ENCODE assay signal across 9 mouse cellular contexts in the genomic region with DNA sequence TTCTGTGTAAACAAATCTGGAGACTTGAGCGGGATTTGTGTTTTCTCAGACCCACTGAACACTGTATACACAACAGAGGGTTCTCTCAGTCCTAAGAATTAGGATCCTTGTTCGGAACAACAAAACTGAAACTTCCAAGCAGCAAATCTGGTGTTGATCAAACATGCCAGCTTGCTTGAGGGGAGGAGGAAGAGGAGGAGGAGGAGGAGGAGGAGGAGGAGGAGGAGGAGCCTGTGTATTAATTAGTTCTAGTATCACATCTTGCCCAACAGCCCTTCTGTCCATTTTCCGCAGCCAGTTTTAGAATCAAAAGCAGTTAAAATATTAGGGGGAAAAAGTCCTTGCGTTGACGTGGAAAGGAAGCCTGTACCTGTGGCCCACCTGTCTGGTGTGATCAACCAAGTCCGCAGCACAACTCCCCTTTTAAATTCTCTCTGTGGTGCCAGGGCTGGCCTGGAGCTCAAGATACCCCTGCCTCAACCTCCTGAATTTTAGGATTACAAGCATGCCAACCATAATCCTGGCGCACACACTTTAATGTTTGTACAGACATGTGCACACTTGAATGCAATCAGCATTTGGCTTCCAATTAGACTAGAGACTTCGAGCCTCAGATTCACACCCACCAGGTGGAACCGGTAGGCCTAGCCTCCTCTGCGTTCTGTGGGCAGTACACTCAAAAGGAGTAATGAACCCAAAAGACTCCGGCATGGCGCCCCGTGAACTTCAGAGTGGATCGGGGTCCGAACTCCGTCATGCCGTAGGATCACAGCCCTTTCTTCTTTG. TPM values are rescaled to one million over a fixed set of nuclear protein-coding genes. Genes with fewer than 3 reads are reported as not detected.
A peak's percentile ranks its signal among the peaks of the same experiment; 100 is the strongest.
DNase-seq lines count a peak whose midpoint lies in the region; ATAC-seq lines count a peak whose summit lies in the region.
"Had no signal": no experiment of that assay in that cellular context is flagged by ENCODE, and none has a peak within 500 bp of the region (broad histone marks: within the 10 kb centered on the region; RNA-seq: fewer than 3 reads in every experiment).

No protein-coding gene starts in this region.

- peak overlapping the region; percentile 57 for H3K4me3 ChIP-seq in heart, embryonic 13.5 days
- peak overlapping the region; percentile 40 for H3K4me3 ChIP-seq in brown adipose tissue, adult 24 weeks (ENCODE audit: insufficient read depth, low read depth, low read length)
- H3K4me3 ChIP-seq in hindbrain, embryonic 14.5 days (replicated peaks; ENCODE audit: low read length): peak overlapping the region; percentile 37
- H3K4me3 ChIP-seq in midbrain, embryonic 13.5 days (replicated peaks): peak overlapping the region; percentile 42

- no peaks in the 10 kb centered on the region for H3K36me3 ChIP-seq in heart, embryonic 13.5 days
- no peaks in the 10 kb centered on the region for H3K36me3 ChIP-seq in hindbrain, embryonic 14.5 days (replicated peaks; ENCODE audit: control insufficient read depth, insufficient read depth)
- no peaks in the 10 kb centered on the region for H3K36me3 ChIP-seq in midbrain, embryonic 13.5 days

- no peak for ATAC-seq in heart, embryonic 13.5 days (ENCODE audit: extremely low read depth, insufficient number of reproducible peaks, low FRiP score, low TSS enrichment)
- no peak for ATAC-seq in hindbrain, embryonic 14.5 days (ENCODE audit: low FRiP score)
- no peak for ATAC-seq in midbrain, embryonic 13.5 days

- no peak overlapping the region for H3K27ac ChIP-seq in heart, embryonic 13.5 days (replicated peaks)
- H3K27ac ChIP-seq in brown adipose tissue, adult 24 weeks (replicated peaks; ENCODE audit: low read depth, low read length): no peak overlapping the region
- H3K27ac ChIP-seq in hindbrain, embryonic 14.5 days: no peak overlapping the region
- H3K27ac ChIP-seq in midbrain, embryonic 13.5 days: peak overlapping the region; percentile 30; the same call in 1 of the 2 replicates

- 0 out of 2 replicates have a peak, but pooled peaks cover 3% of the 10 kb centered on the region for H3K9me3 ChIP-seq in heart, embryonic 13.5 days
- no peaks in the 10 kb centered on the region for H3K9me3 ChIP-seq in hindbrain, embryonic 14.5 days (ENCODE audit: control insufficient read depth, low read length)
- no peaks in the 10 kb centered on the region for H3K9me3 ChIP-seq in midbrain, embryonic 13.5 days

- intact Hi-C loops in heart, postnatal 10 days (cut with DNase I): no loop called here

- DNase-seq in heart, postnatal 10 days: no peak
- peak; percentile 38 for DNase-seq in hindbrain, embryonic 14.5 days (ENCODE audit: low spot score)
- DNase-seq in ovary, adult 18-20 months (ENCODE audit: low spot score): no peak
- no peak for DNase-seq in layer of hippocampus, adult 8-10 months (ENCODE audit: low spot score in 2 of 2)
- no peak for DNase-seq in ovary, postnatal 36 days (ENCODE audit: low spot score)
- DNase-seq: thymus, adult 18-20 months had no signal

- H3K9ac ChIP-seq in heart, embryonic 13.5 days: peak overlapping the region; percentile 76
- H3K9ac ChIP-seq in hindbrain, embryonic 14.5 days: peak overlapping the region; percentile 59
- H3K9ac ChIP-seq in midbrain, embryonic 13.5 days (replicated peaks): peak overlapping the region; percentile 52

- H3K4me1 ChIP-seq in heart, embryonic 13.5 days: peaks cover 33% of the 10 kb centered on the region
- H3K4me1 ChIP-seq in brown adipose tissue, adult 24 weeks (ENCODE audit: control insufficient read depth, insufficient read depth, insufficient read length, low read length): no peaks in the 10 kb centered on the region
- H3K4me1 ChIP-seq in hindbrain, embryonic 14.5 days (replicated peaks; ENCODE audit: control insufficient read depth, insufficient read depth, low read length): peaks cover 24% of the 10 kb centered on the region
- peaks cover 61% of the 10 kb centered on the region for H3K4me1 ChIP-seq in midbrain, embryonic 13.5 days (replicated peaks)

- H3K27me3 ChIP-seq in heart, embryonic 13.5 days (replicated peaks): peaks cover 95% of the 10 kb centered on the region
- H3K27me3 ChIP-seq in hindbrain, embryonic 14.5 days (ENCODE audit: control insufficient read depth, insufficient read depth, low read length): no peaks in the 10 kb centered on the region
- H3K27me3 ChIP-seq in midbrain, embryonic 13.5 days: peaks cover 20% of the 10 kb centered on the region

- peak overlapping the region; percentile 94 for H3K4me2 ChIP-seq in heart, embryonic 13.5 days
- peak overlapping the region; percentile 79 for H3K4me2 ChIP-seq in hindbrain, embryonic 14.5 days (replicated peaks)
- peak overlapping the region; percentile 94 for H3K4me2 ChIP-seq in midbrain, embryonic 13.5 days (replicated peaks)

- 12% methylated on average over 17 of the region's 17 CpGs for WGBS in heart, embryonic 13.5 days
- 8% methylated on average over 17 of the region's 17 CpGs for WGBS in hindbrain, embryonic 14.5 days
- 6% methylated on average over 17 of the region's 17 CpGs for WGBS in midbrain, embryonic 13.5 days

RNA-seq across cellular contexts. Expression of gene Dll1, which starts 3.3 kb away (rescaled TPM):
- 6.6 and 7.8 TPM in 2 replicates for polyA plus RNA-seq in heart, embryonic 13.5 days (2015; fragmentation: Nextera tagmentation; extraction: Ambion mirVana)
- total RNA-seq in heart, postnatal 10 days (2021): 1 to 10 TPM; 8.4 to 8.5 TPM
- polyA plus RNA-seq in brown adipose tissue, adult 24 weeks (2012; ENCODE audit: insufficient read depth, insufficient read length, missing spikeins): 1.9 and 4.6 TPM in 2 replicates
- polyA plus RNA-seq in hindbrain, embryonic 14.5 days (2014; fragmentation: Nextera tagmentation; extraction: Ambion mirVana): 12.5 and 15.1 TPM in 2 replicates
- polyA plus RNA-seq in midbrain, embryonic 13.5 days (2015; fragmentation: Nextera tagmentation; extraction: Ambion mirVana): 45.4 and 47.7 TPM in 2 replicates
- total RNA-seq in layer of hippocampus, adult 8-10 months (2022): 10 to 100 TPM in 2 of 4 experiments, 1 to 10 TPM in 2; 8.7 to 12.3 (median 10.6) TPM

RNA-seq across cellular contexts. Expression of gene Fam120b, which starts 16.1 kb away (rescaled TPM):
- 13.9 and 15.2 TPM in 2 replicates for polyA plus RNA-seq in heart, embryonic 13.5 days (2015; fragmentation: Nextera tagmentation; extraction: Ambion mirVana)
- total RNA-seq in heart, postnatal 10 days (2021): 10 to 100 TPM; 10.8 to 11.5 TPM
- 7.7 and 10.2 TPM in 2 replicates for polyA plus RNA-seq in brown adipose tissue, adult 24 weeks (2012; ENCODE audit: insufficient read depth, insufficient read length, missing spikeins)
- 45.2 and 50.4 TPM in 2 replicates for polyA plus RNA-seq in hindbrain, embryonic 14.5 days (2014; fragmentation: Nextera tagmentation; extraction: Ambion mirVana)
- 43.6 and 46.5 TPM in 2 replicates for polyA plus RNA-seq in midbrain, embryonic 13.5 days (2015; fragmentation: Nextera tagmentation; extraction: Ambion mirVana)
- total RNA-seq in layer of hippocampus, adult 8-10 months (2022): 10 to 100 TPM; 45.0 to 55.4 (median 50.5) TPM
